Mouse (Mus musculus) testis, adult 2 months (tissue): ENCODE measurements around the gene Wfdc12.

ENCODE experiments used
- CTCF ChIP-seq: fragments of 200-500 bp; IDR thresholded peaks from 2 replicates; pipeline ENCODE4 v1.5.1; 2012; ENCODE audit warnings: low read depth, mild to moderate bottlenecking, inconsistent platforms, low read length, moderate library complexity; ENCODE audit not compliant: control insufficient read depth, insufficient read depth, insufficient replicate concordance
- POLR2A ChIP-seq: fragments of 200-500 bp; IDR thresholded peaks from 2 replicates; pipeline ENCODE4 v1.6.1; 2012; ENCODE audit warnings: low read depth, mild to moderate bottlenecking, inconsistent platforms, low read length, moderate library complexity; ENCODE audit not compliant: control insufficient read depth

DNA sequence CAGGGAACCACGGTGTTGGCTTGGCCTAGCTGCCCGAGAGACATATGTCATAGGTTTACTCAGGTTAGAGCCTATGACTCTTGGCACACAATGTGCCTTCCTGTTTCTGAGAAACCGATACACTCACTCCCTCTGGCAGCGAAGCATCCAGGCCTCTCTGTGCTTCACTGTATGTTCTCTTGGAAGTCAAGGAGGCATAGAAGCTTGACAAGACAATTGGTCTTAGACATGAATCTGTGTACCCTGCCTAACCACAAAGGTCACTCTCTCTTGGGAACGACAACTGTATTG, 6.2 kb upstream of the Wfdc12 start:
- TF ChIP-seq POLR2A: no peak
- no peak for TF ChIP-seq CTCF
